Comparison of ENCODE assay signal across 8 mouse cellular contexts in the genomic region with DNA sequence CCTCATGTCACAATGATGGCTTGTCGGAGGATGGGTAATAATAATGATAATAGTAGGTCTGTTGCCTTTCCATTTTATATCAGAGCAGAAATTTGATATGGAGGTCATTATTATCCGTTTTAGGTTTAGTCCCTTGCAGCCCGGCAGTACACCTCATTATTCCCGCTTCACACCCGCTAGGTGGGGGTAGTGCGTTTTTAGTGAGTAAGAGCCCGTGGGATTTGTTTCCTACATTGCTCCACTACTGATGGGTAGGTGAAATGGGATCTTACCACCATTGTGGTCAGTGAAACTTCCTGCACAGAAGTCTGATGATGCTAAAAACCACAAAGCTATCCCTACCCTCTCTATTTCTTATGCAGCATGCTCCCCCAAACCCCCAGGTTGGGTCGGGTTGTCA. TPM values are rescaled to one million over a fixed set of nuclear protein-coding genes. Genes with fewer than 3 reads are reported as not detected.
A peak's percentile ranks its signal among the peaks of the same experiment; 100 is the strongest.
DNase-seq lines count a peak whose midpoint lies in the region; ATAC-seq and TF ChIP-seq lines count a peak whose summit lies in the region.

No protein-coding gene starts in this region.

- H3K27me3 ChIP-seq in erythroblast, embryonic 14.5 days (ENCODE audit: control insufficient read depth), result no peaks in the 10 kb centered on the region
- H3K27me3 ChIP-seq in kidney, postnatal 0 days (ENCODE audit: insufficient read depth, low read length), result no peaks in the 10 kb centered on the region
- no peaks in the 10 kb centered on the region for H3K27me3 ChIP-seq in stomach, postnatal 0 days (ENCODE audit: control insufficient read depth, insufficient read depth, low read length)

- peak overlapping the region; percentile 80 for H3K9ac ChIP-seq in kidney, postnatal 0 days (ENCODE audit: low read depth, low read length)
- H3K9ac ChIP-seq in stomach, postnatal 0 days (ENCODE audit: low read length), result peak overlapping the region; percentile 85

- TF ChIP-seq EP300 in stomach, postnatal 0 days (optimal IDR thresholded peaks at IDR 0.05), result no peak

- no peaks in the 10 kb centered on the region; the same call in 1 of the 2 replicates for H3K36me3 ChIP-seq in erythroblast, embryonic 14.5 days (ENCODE audit: control insufficient read depth)
- H3K36me3 ChIP-seq in kidney, postnatal 0 days (ENCODE audit: insufficient read depth, low read length), result no peaks in the 10 kb centered on the region
- H3K36me3 ChIP-seq in stomach, postnatal 0 days (ENCODE audit: control insufficient read depth, insufficient read depth, low read length), result no peaks in the 10 kb centered on the region

- TF ChIP-seq CTCF in kidney, postnatal 0 days (IDR thresholded peaks at IDR 0.05; ENCODE audit: low read depth), result peak; percentile 85
- peak; percentile 87 for TF ChIP-seq CTCF in stomach, postnatal 0 days (IDR thresholded peaks at IDR 0.05; ENCODE audit: low read depth)

- 7% methylated on average over 8 of the region's 8 CpGs for WGBS in kidney, postnatal 0 days
- WGBS in stomach, postnatal 0 days, result 6% methylated on average over 8 of the region's 8 CpGs

- H3K4me1 ChIP-seq in erythroblast, embryonic 14.5 days (ENCODE audit: control insufficient read depth), result peaks cover 30% of the 10 kb centered on the region
- peaks cover 7% of the 10 kb centered on the region; the same call in 1 of the 2 replicates for H3K4me1 ChIP-seq in kidney, postnatal 0 days (replicated peaks; ENCODE audit: insufficient read depth, low read length)
- no peaks in the 10 kb centered on the region for H3K4me1 ChIP-seq in stomach, postnatal 0 days (replicated peaks; ENCODE audit: control insufficient read depth, insufficient read depth)

- peak overlapping the region; percentile 85 for H3K27ac ChIP-seq in kidney, postnatal 0 days
- peak overlapping the region; percentile 95 for H3K27ac ChIP-seq in stomach, postnatal 0 days (replicated peaks)

- H3K4me2 ChIP-seq in kidney, postnatal 0 days (ENCODE audit: low read length), result peak overlapping the region; percentile 77
- peak overlapping the region; percentile 70 for H3K4me2 ChIP-seq in stomach, postnatal 0 days (replicated peaks; ENCODE audit: low read depth)

- peak overlapping the region; percentile 95 for H3K4me3 ChIP-seq in erythroblast, embryonic 14.5 days (replicated peaks)
- peak overlapping the region; percentile 59 for H3K4me3 ChIP-seq in kidney, postnatal 0 days (replicated peaks; ENCODE audit: low read depth, low read length)
- peak overlapping the region; percentile 85 for H3K4me3 ChIP-seq in stomach, postnatal 0 days (ENCODE audit: low read depth, low read length)

- H3K9me3 ChIP-seq in erythroblast, embryonic 14.5 days (ENCODE audit: control insufficient read depth, low read length), result no peaks in the 10 kb centered on the region
- H3K9me3 ChIP-seq in kidney, postnatal 0 days (replicated peaks; ENCODE audit: low read length), result no peaks in the 10 kb centered on the region
- no peaks in the 10 kb centered on the region for H3K9me3 ChIP-seq in stomach, postnatal 0 days (ENCODE audit: control insufficient read depth, low read length)

- peak; percentile 86 for ATAC-seq in kidney, postnatal 0 days (replicated peaks; ENCODE audit: low FRiP score, low read depth)
- peak; percentile 80 for ATAC-seq in stomach, postnatal 0 days (ENCODE audit: low FRiP score, low TSS enrichment)

- peak; percentile 87 to 88 for DNase-seq in cerebellum, postnatal 14 days
- DNase-seq in cerebellum, adult 11 months, result no peak
- DNase-seq in spleen, postnatal 36 days (ENCODE audit: low spot score in 2 of 2), result peak; percentile 60 to 70
- DNase-seq in spleen, adult 18-20 months, result no peak
- peak; percentile 95 for DNase-seq in kidney, postnatal 0 days (ENCODE audit: low spot score)
- peak; percentile 85 for DNase-seq in lung, postnatal 36 days
- no peak for DNase-seq in stomach, postnatal 0 days (ENCODE audit: low spot score)

RNA-seq across cellular contexts. Expression of gene Mpv17l, which starts 0.5 kb away (rescaled TPM):
- polyA plus RNA-seq in erythroblast, embryonic 14.5 days (2012), result not detected in 2 replicates
- polyA plus RNA-seq in kidney, postnatal 0 days (2015; fragmentation: Nextera tagmentation; extraction: Ambion mirVana), result 23.7 and 27.6 TPM in 2 replicates
- polyA plus RNA-seq in stomach, postnatal 0 days (2015; fragmentation: Nextera tagmentation; extraction: Ambion mirVana), result 4.6 and 5.7 TPM in 2 replicates

RNA-seq across cellular contexts. Expression of gene Pdxdc1, which starts 0.6 kb away (rescaled TPM):
- 0.52 and 0.77 TPM in 2 replicates for polyA plus RNA-seq in erythroblast, embryonic 14.5 days (2012)
- 58.0 and 59.8 TPM in 2 replicates for polyA plus RNA-seq in kidney, postnatal 0 days (2015; fragmentation: Nextera tagmentation; extraction: Ambion mirVana)
- polyA plus RNA-seq in stomach, postnatal 0 days (2015; fragmentation: Nextera tagmentation; extraction: Ambion mirVana), result 75.1 and 76.2 TPM in 2 replicates

Comparison
In these comparisons a context has a peak if more than half of its experiments do, and no peak if none do; other contexts are left out.
1. DNase-seq: peak in cerebellum, postnatal 14 days (2 of 2), spleen, postnatal 36 days (2 of 2), kidney, postnatal 0 days (single experiment) and lung, postnatal 36 days (single experiment); none in cerebellum, adult 11 months (single experiment), spleen, adult 18-20 months (0 of 2) and stomach, postnatal 0 days (single experiment).
2. RNA of gene Pdxdc1, which starts 0.6 kb away (polyA plus RNA-seq): 75.1 to 76.2 TPM in stomach, postnatal 0 days and 58.0 to 59.8 TPM in kidney, postnatal 0 days; 0.52 to 0.77 TPM in erythroblast, embryonic 14.5 days; every median in the first group is over 10 times any median in the second.
3. Peak in every context shown above with its lines, with median percentiles within 50 percentile points of each other: H3K4me3 ChIP-seq.